Mouse (Mus musculus) adrenal gland, adult 2 months (tissue): ENCODE data around the gene Rnpep. TPM values are rescaled to one million over a fixed set of nuclear protein-coding genes. Genes with fewer than 3 reads are reported as not detected.

Experiments used
- DNase-seq: peaks from one replicate; pipeline ENCODE4 v3.0.0; 2021
- long read RNA-seq: library from polyadenylated mRNA; stranded (forward); transcript quantifications from one replicate; pipeline ENCODE4 v2.0.0, GENCODE M21; 2021
- polyA plus RNA-seq: library from polyadenylated mRNA; depleted of rRNA; stranded (reverse); fragments of >200 nt; gene quantifications from 2 replicates; pipeline ENCODE4 v1.2.3, GENCODE M21; 2012; rRNA removed
- total RNA-seq, 2 experiments: library from RNA; stranded (reverse); gene quantifications; 2 replicates each; pipeline ENCODE4 v1.2.3; 2021

The Rnpep gene
- total RNA-seq (10 to 100 TPM; 50.5 to 60.8 TPM), polyA plus RNA-seq (41.1 and 41.6 TPM in 2 replicates)
- long read RNA-seq, transcript Rnpep-202 (11 exons, 2,288 nt), result major isoform, 60 of 76 reads
- long read RNA-seq, transcript Rnpep-201 (10 exons, 2,171 nt), result minor isoform, 6 of 76 reads
- long read RNA-seq, partial matches to known transcripts, result 4 of 76 reads
- long read RNA-seq, other reads (novel, unspliced or antisense), result 6 of 76 reads

- DNase-seq, result peak; percentile 89
Measured at GRCm38 (mm10) chr1:135283826-135284291, at the start of gene Rnpep. Rnpep (minus strand) TSS chr1:135284084.

GRCm38 (mm10) chr1:135330578-135330977, 46.7 kb upstream of the Rnpep start:
- DNase-seq, result no peak

GRCm38 (mm10) chr1:135328368-135328767, 44.5 kb upstream of the Rnpep start:
- DNase-seq, result no peak

- DNase-seq, result no peak
Measured at GRCm38 (mm10) chr1:135325934-135326333, 42.0 kb upstream of the Rnpep start.

- peak; percentile 15 for DNase-seq
Measured at GRCm38 (mm10) chr1:135324571-135324970, 40.7 kb upstream of the Rnpep start, which contains the start of gene Lmod1. Lmod1 (plus strand) TSS chr1:135324807.

- no peak for DNase-seq
Measured at GRCm38 (mm10) chr1:135323367-135323901, 39.5 kb upstream of the Rnpep start.

- DNase-seq, result peak; percentile 95
Measured at GRCm38 (mm10) chr1:135313284-135314031, 29.6 kb upstream of the Rnpep start, which contains the start of gene Timm17a. Timm17a (minus strand) TSS chr1:135313778.

- DNase-seq, result no peak
Measured at GRCm38 (mm10) chr1:135312201-135312600, 28.3 kb upstream of the Rnpep start.

- peak; percentile 14 for DNase-seq
Measured at GRCm38 (mm10) chr1:135311356-135311755, 27.5 kb upstream of the Rnpep start.

- no peak for DNase-seq
Measured at GRCm38 (mm10) chr1:135290908-135291307, 7.0 kb upstream of the Rnpep start.

GRCm38 (mm10) chr1:135286311-135286710, 2.4 kb upstream of the Rnpep start:
- no peak for DNase-seq

- no peak for DNase-seq
Measured at GRCm38 (mm10) chr1:135283287-135283825, 528 bp downstream of the Rnpep start.

- peak; percentile 53 for DNase-seq
Measured at GRCm38 (mm10) chr1:135282536-135283286, 1.2 kb downstream of the Rnpep start.

- DNase-seq, result no peak
Measured at GRCm38 (mm10) chr1:135281841-135282240, 2.0 kb downstream of the Rnpep start.

GRCm38 (mm10) chr1:135280646-135281045, 3.2 kb downstream of the Rnpep start:
- peak; percentile 91 for DNase-seq

GRCm38 (mm10) chr1:135271371-135271770, 12.5 kb downstream of the Rnpep start:
- DNase-seq, result no peak

GRCm38 (mm10) chr1:135267663-135268446, 16.0 kb downstream of the Rnpep start:
- DNase-seq, result no peak

- DNase-seq, result peak; percentile 67
Measured at GRCm38 (mm10) chr1:135265834-135266233, 18.1 kb downstream of the Rnpep start.

- no peak for DNase-seq
Measured at GRCm38 (mm10) chr1:135263316-135263715, 20.6 kb downstream of the Rnpep start.

GRCm38 (mm10) chr1:135262329-135262728, 21.6 kb downstream of the Rnpep start:
- DNase-seq, result no peak

GRCm38 (mm10) chr1:135260931-135261330, 23.0 kb downstream of the Rnpep start:
- no peak for DNase-seq
